Mouse (Mus musculus): Measurements from ENCODE around the gene Arhgdia.

The Arhgdia gene

GRCm38 (mm10) chr11:120581490-120582267, at the start of gene Arhgdia:
Gene Arhgdia (minus strand): TSS chr11:120581624.
- DNase-seq = peak; percentile 99

GRCm38 (mm10) chr11:120630401-120630871, 49.0 kb upstream of the Arhgdia start:
- peak; percentile 97 for DNase-seq

- peak; percentile 98 for DNase-seq
These were observed 48.5 kb upstream of the Arhgdia start for GRCm38 (mm10) chr11:120629911-120630310.

- peak; percentile 96 for DNase-seq
These were observed 47.9 kb upstream of the Arhgdia start for GRCm38 (mm10) chr11:120629341-120629730.

- DNase-seq = peak; percentile 92
These were observed 47.3 kb upstream of the Arhgdia start for GRCm38 (mm10) chr11:120628601-120629340.

DNA sequence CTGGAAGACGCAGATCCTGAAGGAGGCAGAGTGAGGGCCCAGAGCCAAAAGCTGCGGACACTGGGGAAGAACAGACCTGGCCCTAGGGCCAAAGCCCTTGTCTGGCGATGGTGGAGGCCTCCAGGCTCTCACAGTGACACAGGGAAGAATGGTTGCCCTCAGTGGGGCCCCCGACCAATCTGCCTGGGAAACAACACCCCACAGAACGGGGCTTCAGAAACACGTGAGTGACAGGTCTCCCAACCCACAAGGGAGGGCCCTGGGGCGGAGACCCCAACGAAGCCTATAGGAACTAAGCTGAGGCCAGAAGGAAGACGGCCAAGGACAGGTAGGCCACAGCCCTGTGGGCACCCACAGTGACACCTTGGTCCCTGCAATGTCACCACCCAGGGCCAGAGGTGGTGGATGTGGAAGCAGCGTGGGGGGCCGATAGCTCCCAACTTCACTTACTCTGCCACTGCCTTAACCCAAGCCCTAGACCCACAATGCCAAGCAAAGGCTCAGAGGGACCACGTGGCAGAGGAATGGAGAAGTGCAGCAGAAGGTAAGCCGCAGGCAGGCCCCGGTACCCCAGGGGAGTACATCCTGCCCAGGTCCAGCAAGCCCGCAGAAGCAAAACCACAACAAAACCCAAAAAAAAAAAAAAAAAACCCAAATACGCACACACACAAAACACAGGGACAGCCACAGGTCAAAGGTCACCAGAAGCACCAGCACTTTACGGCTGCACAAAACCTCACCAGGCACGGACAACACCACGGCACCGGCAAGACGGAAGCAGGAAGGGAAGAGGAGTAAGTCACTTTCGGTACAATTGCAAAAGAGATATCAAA, 46.3 kb upstream of the Arhgdia start:
- DNase-seq = peak; percentile 94

GRCm38 (mm10) chr11:120626785-120627467, 45.5 kb upstream of the Arhgdia start:
- DNase-seq = peak; percentile 91

GRCm38 (mm10) chr11:120625152-120625775, 43.8 kb upstream of the Arhgdia start, which contains the start of gene Sirt7:
Gene Sirt7 (minus strand): TSS chr11:120625240.
- peak; percentile 94 for DNase-seq

DNA sequence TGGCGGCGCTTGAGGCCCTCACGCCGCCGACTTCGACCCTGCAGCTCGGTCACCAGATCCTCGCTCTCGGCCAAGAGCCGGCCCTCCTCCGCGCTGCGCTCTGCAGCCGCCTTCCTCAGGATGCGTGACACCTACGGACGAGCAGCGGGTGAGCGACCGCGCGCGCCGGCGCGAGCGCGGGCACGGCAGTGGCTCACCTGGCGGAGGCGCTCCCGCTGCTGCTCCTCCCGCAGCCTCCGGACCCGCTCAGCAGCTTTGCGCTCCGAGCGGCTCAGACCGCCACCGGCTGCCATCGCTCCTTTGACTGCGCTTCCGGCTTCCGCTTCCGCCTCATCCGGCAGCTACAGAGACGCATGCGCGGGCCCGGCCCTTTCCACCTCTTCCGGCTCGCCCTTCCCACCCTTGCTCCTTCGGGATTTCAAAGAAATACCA, 43.3 kb upstream of the Arhgdia start:
- peak; percentile 99 for DNase-seq

DNA sequence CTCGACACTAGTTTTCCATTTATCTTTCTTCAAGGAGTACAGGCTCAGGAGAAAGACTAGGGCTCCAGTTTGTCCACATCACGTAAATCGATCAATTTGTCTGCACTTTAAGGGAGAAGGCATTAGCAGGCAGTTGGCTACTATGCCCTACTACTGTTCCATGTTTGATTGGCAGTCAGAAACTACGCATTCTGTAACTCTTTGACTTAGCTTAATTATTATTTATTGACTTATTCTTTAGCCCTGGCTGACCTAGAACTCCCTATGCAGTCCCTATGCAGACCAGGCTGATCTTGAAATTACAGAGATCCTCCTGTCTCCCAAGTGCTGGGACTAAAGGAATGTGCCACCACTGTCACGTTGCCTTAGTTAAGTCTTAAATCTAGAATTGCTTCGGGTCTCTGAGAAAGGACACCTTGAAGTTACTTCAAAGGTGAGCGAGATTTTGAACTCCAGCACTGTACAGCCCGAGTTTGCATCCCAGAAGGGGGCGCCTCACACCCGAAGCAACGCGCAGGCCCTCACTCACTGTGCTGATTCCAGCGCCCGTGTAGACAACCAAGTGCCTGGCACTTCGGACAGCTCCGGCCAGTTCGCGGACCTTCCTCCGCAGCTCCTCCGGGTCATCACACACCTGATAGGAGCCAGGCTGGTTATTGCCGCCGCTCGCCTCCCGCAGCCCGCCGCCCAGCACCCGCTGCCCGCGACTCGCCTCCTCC, 42.7 kb upstream of the Arhgdia start:
- no peak for DNase-seq

DNA sequence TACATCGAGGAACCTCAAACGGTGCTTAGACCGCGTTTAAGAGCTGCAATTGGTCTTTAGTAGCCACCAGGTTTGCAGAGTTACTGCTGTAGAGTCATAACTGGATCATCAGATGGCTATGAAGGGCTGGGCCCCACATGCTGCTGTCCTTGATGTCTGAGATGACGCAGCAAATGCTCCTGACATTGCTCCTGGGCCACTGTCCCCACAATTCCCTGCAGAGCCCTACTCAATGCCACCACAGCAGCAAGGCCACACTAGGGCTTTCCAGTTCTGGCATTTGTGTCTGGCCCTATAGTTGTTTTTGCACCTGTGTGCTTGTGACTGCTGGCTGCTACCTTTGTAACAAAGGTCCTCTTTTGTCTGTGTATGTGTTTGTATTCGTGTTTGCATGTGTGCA, 41.4 kb upstream of the Arhgdia start:
- DNase-seq = no peak

- peak; percentile 90 for DNase-seq
These were observed 38.8 kb upstream of the Arhgdia start for GRCm38 (mm10) chr11:120620195-120620594.

DNA sequence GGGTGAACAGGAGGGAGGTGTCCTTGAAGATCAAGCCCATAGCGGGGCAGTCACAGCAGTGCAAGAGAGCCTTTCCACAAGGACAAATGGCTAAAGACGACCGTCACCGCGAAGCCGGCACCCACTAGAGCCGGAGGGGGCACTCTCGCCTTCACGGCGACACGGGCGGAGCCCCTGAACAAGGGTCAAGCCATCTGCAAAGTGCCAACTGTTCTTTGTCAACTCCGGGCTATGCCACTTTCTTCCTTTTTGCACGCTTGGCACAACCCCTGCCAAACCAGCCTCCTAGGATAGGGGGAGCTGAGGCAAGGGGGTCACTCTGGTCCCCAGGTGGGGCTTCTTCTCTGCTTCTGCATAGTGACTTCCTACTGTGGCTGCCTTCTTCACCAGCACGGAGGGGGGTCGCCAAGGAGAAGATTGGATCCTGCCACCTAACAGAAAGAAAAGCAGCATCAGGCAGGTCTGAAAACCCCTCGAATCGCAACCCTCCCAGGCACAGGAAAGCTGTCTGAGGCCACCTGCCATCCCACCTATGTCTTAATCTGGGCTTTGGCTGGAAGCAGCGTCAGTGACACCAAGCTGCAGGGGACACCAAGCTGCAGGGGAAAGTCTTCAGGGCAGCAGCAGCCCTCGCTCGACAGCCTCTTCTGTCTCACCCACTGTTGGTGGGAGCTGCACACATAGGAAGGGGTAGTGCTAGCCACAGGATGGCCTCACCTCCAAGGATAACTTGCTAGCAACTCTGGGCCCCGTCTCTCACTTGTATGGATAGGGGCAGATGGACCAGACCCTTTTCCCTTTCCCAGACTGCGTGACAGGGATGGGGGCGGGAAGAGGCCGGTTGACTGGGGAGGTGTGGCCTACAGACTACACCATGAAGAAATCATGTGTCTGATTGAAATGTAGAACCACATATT, 37.5 kb upstream of the Arhgdia start:
- peak; percentile 93 for DNase-seq

DNA sequence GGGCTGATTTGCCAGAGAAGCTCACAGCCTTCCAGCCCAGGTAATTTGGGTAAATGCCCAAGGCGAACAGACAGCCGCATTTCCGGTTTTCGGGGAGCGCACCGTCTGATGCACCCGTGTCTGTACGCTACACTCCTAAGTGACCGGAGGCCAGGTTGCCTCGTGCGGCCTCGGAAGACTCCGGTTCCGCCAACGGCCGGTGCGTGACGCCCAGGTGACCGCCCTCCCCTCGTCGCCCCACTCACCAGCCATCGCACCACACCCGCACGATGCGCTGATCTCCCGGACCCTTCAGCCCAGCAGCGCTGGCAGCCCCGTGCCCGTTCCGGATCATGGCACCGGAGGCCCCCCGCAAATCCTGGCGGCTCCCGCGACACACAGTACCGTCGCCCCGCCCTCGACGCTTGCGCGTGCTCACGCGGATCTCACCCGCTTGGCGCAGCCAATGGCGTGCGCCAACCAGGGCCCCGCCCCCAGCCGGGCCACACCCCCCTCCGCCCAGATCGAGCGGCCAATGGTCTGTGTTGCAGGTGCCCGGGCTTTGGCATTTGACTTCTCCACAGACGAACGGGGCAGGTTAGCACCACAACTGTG, 36.2 kb upstream of the Arhgdia start, which contains the start of gene Pcyt2:
TSS of gene Pcyt2 (minus strand) at position 418 of the 594 bp plus-strand sequence.
- DNase-seq = peak; percentile 99

DNA sequence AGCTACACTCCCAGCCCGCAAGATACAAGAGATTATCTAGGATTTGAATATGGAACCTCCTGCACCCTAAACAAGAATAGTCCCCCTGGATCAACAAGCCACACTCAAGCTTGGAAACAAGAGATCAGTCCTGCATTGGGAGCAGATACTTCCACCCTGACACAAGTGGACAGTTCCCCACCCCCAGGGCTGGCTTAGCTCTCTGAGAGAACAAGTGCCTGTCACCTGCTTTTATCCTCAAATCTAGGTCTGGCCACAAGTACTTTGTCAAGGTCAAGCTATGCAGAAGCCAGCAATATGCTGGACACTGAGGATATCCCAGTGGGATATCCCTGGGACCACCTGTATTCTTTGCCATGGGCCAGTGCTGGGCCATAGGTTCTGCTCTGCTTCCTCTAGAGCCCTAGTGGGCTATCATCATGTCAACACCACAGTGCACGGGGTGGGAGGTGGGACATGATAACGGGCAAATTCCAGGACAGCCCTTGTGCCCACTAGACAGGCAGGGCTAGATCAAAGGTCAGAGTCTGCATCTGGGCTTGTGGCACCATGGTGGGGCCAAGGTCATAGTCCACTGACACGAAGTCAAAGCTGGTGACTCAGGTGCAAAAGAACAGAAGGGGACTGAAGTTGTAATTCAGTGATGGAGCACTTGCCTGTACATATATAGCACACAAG, 35.3 kb upstream of the Arhgdia start:
- DNase-seq = peak; percentile 93

- peak; percentile 92 for DNase-seq
These were observed 34.3 kb upstream of the Arhgdia start for GRCm38 (mm10) chr11:120615606-120616203.

GRCm38 (mm10) chr11:120615167-120615566, 33.7 kb upstream of the Arhgdia start:
- peak; percentile 91 for DNase-seq

DNA sequence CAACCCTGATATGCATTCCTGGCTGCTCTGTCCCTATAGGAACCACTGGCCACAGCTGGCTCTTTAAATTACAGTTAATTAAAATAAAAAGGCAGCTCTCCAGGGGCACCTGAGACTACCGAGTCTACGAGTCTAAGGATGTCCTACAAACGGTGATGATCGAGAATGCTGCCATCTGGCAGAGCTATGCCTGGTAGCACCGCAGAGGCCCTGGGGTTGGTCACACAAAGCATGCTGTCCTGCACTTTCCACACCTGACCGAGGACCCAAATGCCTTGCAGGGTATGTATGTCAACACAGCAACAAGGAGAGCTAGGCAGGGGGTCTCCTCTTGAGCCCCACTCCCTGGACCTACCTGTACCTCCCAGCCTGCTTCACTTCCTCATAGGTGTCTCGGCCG, 32.6 kb upstream of the Arhgdia start:
- peak; percentile 91 for DNase-seq
